Mouse (Mus musculus): ENCODE measurements at regions not wholly inside any gene's neighbourhood (a gene's known extent, or its start where the extent isn't known, plus 50 kb on each side); places are given as distances from the start of the nearest gene placed in this dataset.
A peak's percentile ranks its signal among the peaks of the same experiment; 100 is the strongest.

DNA sequence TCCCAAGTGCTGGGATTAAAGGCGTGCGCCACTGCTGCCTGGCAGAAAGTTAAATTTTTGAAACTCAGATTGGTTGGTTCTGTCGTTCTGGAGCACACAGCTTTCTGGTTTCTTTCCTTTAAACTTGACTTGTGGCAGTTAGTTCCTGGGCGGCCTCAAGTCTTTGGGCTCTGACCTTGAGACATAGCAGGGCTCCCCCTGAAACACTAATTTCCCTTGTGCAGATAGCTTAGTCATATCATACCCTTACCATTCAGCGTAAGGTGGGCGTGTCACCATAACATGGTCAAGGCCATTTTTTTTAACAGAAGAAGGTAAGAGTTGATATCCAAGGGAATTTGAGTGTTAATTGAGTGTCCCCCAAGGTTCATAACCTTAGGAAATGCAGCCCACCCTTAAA is 140.3 kb upstream of the Ubr2 start:
- Histone ChIP-seq H3K4me2 (ENCODE audit: insufficient read depth, low read depth, poor library complexity, severe bottlenecking) (no peak overlapping the region), H3K36me3 (replicated peaks in 1 of 2; ENCODE audit: control insufficient read depth in 1 of 2, insufficient read depth in 1 of 2, low read length in 1 of 2) (peaks cover 0 to 17% of the 10 kb centered on the region in 2 experiments), H3K79me2 (replicated peaks; ENCODE audit: control insufficient read depth, extremely low read depth, insufficient read depth, poor library complexity, severe bottlenecking) (no peaks in the 10 kb centered on the region), H3K4me1 (ENCODE audit: control insufficient read depth in 1 of 2, insufficient read depth in 2 of 2) (peaks cover 0 to 21% of the 10 kb centered on the region in 2 experiments; a peak in 3 of 4 replicates), H3K9me3 (replicated peaks; ENCODE audit: low read length) (peaks cover 10% of the 10 kb centered on the region), H3K27me3 (replicated peaks) (no peaks in the 10 kb centered on the region), H3K4me3 (replicated peaks in 1 of 3; ENCODE audit: low read depth in 2 of 3, low read length in 2 of 3, poor library complexity in 1 of 3) (no peak overlapping the region), H3K27ac (ENCODE audit: insufficient read depth, low read depth) (no peak overlapping the region), H3K9ac (ENCODE audit: insufficient read depth, low read depth) (no peak overlapping the region)
- peak; percentile 50 for DNase-seq (ENCODE audit: extremely low read depth)
- dilution Hi-C loops (cut with MboI; ENCODE audit: extremely low pct_ligation_motif_present, extremely low pct_unique_long_range_greater_than_20kb, low sequenced_read_pairs) (no loop called here), in situ Hi-C loops (cut with MboI; ENCODE audit: low pct_ligation_motif_present, low pct_unique_long_range_greater_than_20kb, low sequenced_read_pairs) (no loop called here)
- peak; percentile 40; the same call in 1 of the 2 replicates for TF ChIP-seq ZNF384 (IDR thresholded peaks at IDR 0.05; ENCODE audit: low read depth, low read length)
- TF ChIP-seq CHD2 (IDR thresholded peaks at IDR 0.05; ENCODE audit: low read length): no peak

DNA sequence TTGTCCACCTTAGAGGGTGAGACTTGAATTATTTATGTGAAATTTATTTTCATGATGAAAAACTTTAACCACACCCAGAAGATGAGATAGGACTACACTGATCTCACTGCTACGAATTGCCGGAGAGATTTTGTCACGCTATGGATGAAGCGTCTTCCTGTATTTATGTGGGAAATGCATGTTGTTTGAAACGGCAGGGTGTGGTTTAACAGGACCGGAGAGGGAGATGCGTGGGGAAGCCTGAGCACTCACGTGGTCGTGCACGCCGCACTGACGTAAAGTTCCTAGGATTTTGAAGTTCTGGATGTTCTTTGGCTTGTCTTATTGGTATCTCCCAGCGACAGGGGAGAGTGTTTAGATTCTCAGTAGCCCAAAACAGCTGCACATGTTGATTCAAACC is 139.3 kb upstream of the Ubr2 start:
- Histone ChIP-seq H3K4me2 (ENCODE audit: insufficient read depth, low read depth, poor library complexity, severe bottlenecking) (no peak overlapping the region), H3K79me2 (replicated peaks; ENCODE audit: control insufficient read depth, extremely low read depth, insufficient read depth, poor library complexity, severe bottlenecking) (no peaks in the 10 kb centered on the region), H3K36me3 (replicated peaks in 1 of 2; ENCODE audit: control insufficient read depth in 1 of 2, insufficient read depth in 1 of 2, low read length in 1 of 2) (peaks cover 0 to 18% of the 10 kb centered on the region in 2 experiments), H3K4me1 (ENCODE audit: control insufficient read depth in 1 of 2, insufficient read depth in 2 of 2) (peaks cover 0 to 30% of the 10 kb centered on the region in 2 experiments; a peak in 3 of 4 replicates), H3K27ac (ENCODE audit: insufficient read depth, low read depth) (no peak overlapping the region), H3K4me3 (replicated peaks in 1 of 3; ENCODE audit: low read depth in 2 of 3, low read length in 2 of 3, poor library complexity in 1 of 3) (no peak overlapping the region), H3K9me3 (replicated peaks; ENCODE audit: low read length) (peaks cover 6% of the 10 kb centered on the region), H3K27me3 (replicated peaks) (no peaks in the 10 kb centered on the region), H3K9ac (ENCODE audit: insufficient read depth, low read depth) (no peak overlapping the region)
- dilution Hi-C loops (cut with MboI; ENCODE audit: extremely low pct_ligation_motif_present, extremely low pct_unique_long_range_greater_than_20kb, low sequenced_read_pairs): no loop called here
- TF ChIP-seq UBTF (IDR thresholded peaks at IDR 0.05; ENCODE audit: low read depth, low read length) (no peak), JUND (conservative IDR thresholded peaks at IDR 0.05; ENCODE audit: low read depth, low read length) (no peak), GABPA (IDR thresholded peaks at IDR 0.05; ENCODE audit: insufficient replicate concordance, low read depth, low read length) (no peak)
- no peak for DNase-seq (ENCODE audit: extremely low read depth)
- in situ Hi-C loops (cut with MboI; ENCODE audit: low pct_ligation_motif_present, low pct_unique_long_range_greater_than_20kb, low sequenced_read_pairs): no loop called here

GRCm38 (mm10) chr17:47149158-47149557 is 138.8 kb upstream of the Ubr2 start:
- Histone ChIP-seq H3K9me3 (replicated peaks; ENCODE audit: low read length) (peaks cover 3% of the 10 kb centered on the region), H3K36me3 (replicated peaks in 1 of 2; ENCODE audit: control insufficient read depth in 1 of 2, insufficient read depth in 1 of 2, low read length in 1 of 2) (peaks cover 0 to 18% of the 10 kb centered on the region in 2 experiments), H3K4me2 (ENCODE audit: insufficient read depth, low read depth, poor library complexity, severe bottlenecking) (no peak overlapping the region), H3K79me2 (replicated peaks; ENCODE audit: control insufficient read depth, extremely low read depth, insufficient read depth, poor library complexity, severe bottlenecking) (no peaks in the 10 kb centered on the region), H3K27me3 (replicated peaks) (no peaks in the 10 kb centered on the region), H3K27ac (ENCODE audit: insufficient read depth, low read depth) (no peak overlapping the region), H3K9ac (ENCODE audit: insufficient read depth, low read depth) (no peak overlapping the region), H3K4me3 (replicated peaks in 1 of 3; ENCODE audit: low read depth in 2 of 3, low read length in 2 of 3, poor library complexity in 1 of 3) (no peak overlapping the region), H3K4me1 (ENCODE audit: control insufficient read depth in 1 of 2, insufficient read depth in 2 of 2) (peaks cover 0 to 35% of the 10 kb centered on the region in 2 experiments; a peak in 3 of 4 replicates)
- DNase-seq (ENCODE audit: extremely low read depth): no peak
- TF ChIP-seq SIN3A (IDR thresholded peaks at IDR 0.05; ENCODE audit: low read length) (no peak), POLR2AphosphoS2 (IDR thresholded peaks at IDR 0.05; ENCODE audit: low read depth, low read length) (no peak), NRF1 (IDR thresholded peaks at IDR 0.05; ENCODE audit: low read depth, low read length) (no peak), HCFC1 (IDR thresholded peaks at IDR 0.05; ENCODE audit: low read depth, low read length) (no peak), TCF12 (IDR thresholded peaks at IDR 0.05; ENCODE audit: low read depth, low read length) (no peak), CHD1 (IDR thresholded peaks at IDR 0.05; ENCODE audit: low read depth, low read length) (no peak), CHD2 (IDR thresholded peaks at IDR 0.05; ENCODE audit: low read length) (no peak), KAT2A (IDR thresholded peaks at IDR 0.05; ENCODE audit: insufficient replicate concordance, low read length) (no peak)
- dilution Hi-C loops (cut with MboI; ENCODE audit: extremely low pct_ligation_motif_present, extremely low pct_unique_long_range_greater_than_20kb, low sequenced_read_pairs): no loop called here
- in situ Hi-C loops (cut with MboI; ENCODE audit: low pct_ligation_motif_present, low pct_unique_long_range_greater_than_20kb, low sequenced_read_pairs): no loop called here

All from CH12.LX (cell line).